Mouse (Mus musculus) embryo, embryonic 11 days (tissue): ENCODE data around the gene Lrrc4.

ENCODE experiments used
- DNase-seq: peaks from one replicate; pipeline ENCODE4 v3.0.0-alpha.2; 2015

Gene Lrrc4

DNA sequence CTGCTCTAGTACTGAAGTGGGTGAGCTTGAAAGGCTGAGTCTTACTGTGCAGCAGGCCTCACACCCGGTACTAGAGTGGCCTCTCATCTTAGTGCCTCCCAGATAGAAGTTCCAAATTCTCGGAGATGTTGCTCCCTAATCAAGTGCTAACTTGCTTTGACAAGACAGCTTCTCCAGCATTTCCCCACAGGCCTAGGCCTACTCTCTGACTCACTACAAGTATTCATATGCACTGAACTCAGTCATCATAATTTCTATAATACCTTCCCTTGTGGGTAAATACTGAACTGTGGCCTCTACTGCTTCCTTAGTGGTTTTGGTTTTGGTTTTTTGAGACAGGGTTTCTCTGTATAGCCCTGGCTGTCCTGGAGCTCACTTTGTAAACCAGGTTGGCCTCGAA, 8.2 kb downstream of the Lrrc4 start:
- no peak for DNase-seq

DNA sequence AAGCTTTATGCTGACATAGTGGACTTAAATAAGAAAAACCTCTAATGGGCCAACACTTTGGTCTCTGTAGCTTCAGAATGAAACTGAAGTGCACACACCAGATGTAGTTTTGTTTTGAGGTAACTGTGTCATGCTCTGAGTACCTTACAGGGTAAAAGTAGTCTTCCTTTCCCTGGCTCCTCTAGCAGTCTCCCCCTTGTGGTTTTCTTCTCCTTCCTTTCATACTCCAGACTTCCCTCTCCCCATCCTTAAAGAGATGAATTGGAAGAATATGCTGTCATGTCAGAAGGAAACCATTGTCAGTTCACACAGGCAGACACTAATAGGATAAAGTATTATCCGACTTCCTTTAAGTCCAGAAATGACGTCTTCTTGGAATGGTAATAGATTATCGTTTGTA, 9.3 kb downstream of the Lrrc4 start:
- DNase-seq: no peak

DNA sequence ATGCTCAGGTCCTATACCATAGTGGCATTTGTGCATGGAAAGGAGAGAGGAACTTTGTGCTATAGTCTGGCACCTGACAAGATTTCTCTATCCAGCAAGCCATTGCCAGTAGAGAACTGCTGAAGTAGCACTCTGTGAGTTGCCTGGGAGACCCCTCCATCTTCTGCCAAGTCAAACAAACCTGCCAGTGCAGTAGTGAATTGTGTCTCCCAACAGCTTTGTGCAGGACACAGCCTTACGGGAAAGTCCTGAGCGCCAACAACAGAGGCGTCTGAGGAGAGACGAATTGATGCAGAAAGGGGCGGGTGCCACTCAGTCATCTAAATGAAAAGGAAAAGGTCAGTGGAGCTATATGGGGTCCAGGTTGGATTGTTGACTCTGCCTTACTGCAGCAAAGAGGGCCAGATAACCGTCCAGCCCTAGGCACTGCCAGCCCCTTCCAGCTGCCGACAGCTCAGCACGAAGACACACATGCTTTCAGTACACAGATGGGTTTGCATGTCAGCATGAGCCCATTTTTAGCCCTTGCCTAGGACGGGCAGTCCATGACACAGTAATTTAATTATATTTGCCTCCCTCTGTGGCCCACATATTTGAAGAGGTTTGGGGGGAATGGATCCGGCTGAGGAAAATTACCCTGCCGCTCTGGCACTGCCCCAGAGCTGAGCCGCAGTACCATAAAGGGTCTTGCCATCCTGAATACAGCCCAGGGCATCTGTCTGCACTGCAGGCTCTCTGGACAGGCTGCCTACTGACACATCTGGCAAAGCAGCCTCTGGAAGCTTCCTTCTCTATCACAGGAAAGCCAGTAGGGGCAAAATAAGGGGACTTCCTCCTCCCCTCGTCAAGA, 11.8 kb downstream of the Lrrc4 start:
- no peak for DNase-seq

DNA sequence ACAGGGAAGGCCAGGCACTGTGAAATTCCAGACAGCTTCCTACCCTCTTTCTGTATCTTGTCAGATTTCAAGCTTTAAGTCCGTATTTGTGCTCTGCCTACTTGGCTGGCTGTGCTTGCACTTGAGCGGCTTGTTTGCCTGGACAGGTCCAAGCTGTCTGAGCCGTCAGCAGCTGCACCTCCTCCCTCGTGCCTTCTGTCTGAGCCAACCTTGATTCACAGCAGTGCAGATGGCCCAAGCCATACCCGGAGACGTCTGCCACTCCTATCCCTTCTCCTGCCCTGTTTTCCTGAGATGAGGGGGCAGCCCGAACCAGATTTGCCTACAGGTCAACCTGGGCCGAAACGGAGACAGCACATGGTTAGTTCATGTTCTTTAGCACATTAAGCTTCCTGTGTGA, 14.5 kb downstream of the Lrrc4 start:
- DNase-seq: no peak

DNA sequence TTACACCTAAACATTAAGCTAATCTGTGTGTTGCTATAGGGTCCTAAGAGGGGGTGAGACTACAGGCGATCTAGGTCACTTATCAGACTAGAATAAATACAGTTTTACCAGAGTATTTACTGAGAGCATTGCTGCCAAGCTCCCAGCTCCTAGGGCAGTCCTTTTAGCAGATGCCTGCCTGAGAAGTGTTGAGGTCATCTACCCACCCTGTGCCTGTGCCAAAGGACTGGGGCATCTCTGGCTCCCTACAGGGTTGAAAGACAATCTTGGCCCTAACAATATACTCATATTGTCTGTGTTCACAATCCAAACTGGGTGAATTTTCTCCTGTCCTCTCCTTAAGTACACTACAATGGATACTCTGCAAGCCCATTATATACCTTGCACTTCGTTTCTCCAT, 16.7 kb downstream of the Lrrc4 start:
- no peak for DNase-seq

DNA sequence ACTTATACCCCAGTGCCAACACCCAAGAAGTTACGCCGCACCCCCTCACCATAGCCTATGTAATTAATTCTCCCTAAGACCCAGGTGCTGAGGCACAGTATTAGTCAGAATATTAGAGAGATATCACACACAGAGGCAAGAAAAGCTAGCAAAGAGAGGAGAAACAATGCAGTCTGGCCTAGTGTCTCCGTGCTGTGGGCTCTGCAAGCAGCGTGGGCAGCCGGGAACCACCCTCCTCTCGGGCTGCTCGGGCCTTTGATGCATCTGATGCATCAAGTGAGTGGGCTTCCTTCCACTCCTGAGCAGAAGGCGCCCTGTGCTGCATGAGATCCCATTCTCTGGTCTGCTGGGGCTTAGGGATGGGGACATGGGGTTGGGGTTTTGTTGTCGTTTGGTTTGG, 18.5 kb downstream of the Lrrc4 start:
- no peak for DNase-seq

DNA sequence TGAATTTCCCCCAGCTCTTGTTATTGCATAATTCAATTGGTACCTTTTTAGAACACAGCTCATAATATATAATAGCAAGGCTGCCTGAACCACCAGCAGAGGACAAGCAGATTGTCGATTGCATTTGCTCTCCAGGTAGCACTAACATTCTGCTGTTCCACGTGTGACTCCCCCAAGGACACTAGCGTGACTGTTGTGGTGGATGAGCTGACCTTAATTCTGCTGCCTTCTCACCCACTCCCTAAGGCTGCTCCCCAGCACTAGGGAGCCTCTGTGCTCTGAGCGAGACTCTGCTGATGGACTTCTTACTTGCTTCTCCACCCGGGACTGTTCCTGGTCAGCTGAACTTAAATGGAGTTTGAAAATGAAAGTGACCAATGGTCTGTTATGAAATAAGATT, 26.8 kb downstream of the Lrrc4 start:
- DNase-seq: no peak

DNA sequence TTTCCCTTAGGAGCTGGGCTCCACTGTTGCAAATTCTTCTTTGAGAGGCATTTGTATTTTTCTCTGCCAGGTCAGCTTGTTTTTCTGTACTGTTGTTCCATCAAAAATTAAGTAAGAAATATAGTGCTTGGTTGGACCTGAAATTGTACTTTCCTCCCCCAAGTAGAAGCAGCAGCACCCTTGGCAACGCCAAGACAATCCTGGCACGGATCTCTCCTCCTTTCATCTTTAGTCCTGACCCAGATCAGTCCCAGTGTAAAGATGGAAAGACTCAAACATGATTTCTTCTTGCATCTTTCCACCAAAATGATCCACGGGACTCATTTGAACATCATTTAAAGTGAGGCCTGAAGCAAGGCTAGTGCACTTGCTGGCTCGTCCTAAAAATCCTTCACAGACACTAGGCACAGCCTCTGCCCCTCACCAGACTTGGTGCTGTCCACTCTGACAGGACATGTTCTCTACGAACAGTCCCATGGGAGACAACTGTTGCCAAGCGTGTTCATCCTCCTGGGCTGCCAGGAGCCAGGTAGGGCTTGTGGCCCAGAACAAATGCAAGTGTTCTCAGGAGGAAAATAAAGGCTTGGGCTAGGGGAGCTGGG, 27.8 kb downstream of the Lrrc4 start:
- no peak for DNase-seq

DNA sequence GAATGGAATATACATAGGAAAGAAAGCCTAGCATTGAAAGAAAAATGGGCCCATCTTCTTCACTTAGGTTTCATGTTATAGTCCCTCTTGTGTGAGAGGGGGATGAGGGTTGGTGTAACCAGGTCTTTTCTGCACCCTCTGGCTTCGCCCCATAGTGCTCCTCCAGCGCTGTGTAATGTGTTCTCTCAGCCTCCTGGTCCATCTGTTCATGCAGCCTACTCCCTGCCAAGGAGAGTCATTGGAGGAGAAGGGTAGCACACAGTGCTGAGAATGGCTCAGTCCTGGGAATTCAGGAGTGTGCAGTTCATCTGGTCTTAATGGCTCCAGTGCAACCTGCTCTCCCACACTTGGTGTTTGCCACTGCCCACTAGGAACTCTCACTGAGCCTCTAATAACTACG, 30.6 kb downstream of the Lrrc4 start:
- DNase-seq: no peak

DNA sequence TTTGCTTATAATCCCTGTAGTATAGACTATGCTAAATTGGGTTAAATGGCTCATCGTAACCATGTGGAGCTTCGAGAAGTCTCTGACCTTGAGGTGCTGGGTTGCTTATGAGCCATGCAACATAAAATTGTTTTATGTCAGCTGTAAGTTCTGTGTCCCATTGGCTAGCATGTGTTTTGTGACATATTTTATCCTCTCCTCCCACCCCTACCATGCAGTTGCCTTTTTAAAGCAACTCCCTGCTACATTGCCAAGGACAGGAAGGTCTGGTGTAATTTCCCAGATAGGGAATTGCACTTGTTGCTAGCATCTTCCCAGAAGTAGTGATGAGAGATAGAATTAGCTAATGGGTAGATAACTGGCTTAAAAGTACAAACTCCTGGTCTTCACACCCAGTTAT, 31.7 kb downstream of the Lrrc4 start:
- DNase-seq: no peak

DNA sequence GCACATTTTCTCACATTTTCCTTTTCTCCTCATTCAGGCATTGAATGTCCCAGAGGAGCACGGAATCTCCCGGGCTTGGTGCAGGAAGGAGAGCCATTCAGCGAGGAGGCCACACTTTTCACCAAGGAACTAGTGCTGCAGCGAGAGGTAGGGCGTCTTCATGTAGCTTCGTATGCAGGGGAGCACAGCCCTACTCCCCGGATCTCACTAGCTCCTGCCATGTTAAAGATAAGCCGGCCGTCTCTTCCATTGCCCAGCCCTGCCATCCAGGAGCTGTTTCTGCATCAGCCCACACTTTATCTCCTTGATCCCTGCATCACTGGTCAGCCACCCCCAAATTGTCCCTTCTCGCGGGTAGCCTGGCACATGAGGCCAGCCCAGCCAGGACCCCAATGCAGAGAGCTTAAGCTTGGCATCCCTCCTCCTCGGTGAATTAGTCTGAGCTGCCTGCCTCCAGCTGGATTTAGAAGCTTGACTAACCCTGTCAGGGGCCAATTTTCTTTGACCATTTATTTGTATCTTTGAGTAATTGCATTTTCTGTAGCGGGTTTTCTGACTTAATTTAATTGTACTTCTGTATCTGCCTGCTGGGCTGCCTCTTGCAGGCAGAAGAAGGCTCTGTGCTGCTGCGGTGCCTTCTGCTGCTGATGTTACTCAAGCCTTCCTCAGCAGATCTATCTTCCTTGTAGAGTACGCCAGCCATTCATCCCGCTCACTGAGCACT, 35.6 kb downstream of the Lrrc4 start:
- no peak for DNase-seq

DNA sequence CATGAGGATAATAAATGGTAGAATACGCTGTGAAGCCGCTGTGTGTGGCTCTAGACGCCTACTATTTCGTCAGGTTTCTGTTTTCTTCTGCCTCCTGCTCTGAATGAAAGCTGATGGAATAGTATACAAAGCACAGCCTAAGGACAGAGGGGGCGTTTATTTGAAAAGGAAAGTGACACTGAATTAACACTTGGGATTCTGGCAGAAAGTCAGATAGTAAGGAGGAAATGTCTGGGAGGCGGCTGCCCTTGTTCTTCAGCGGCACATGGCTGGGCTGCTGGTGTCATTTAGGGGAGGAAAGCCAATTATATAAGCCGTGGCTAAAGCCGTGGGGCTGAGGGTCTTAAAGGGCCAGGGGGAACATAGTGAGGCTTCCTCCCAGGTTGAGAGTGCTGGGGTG, 36.2 kb downstream of the Lrrc4 start:
- DNase-seq: peak; percentile 23

DNA sequence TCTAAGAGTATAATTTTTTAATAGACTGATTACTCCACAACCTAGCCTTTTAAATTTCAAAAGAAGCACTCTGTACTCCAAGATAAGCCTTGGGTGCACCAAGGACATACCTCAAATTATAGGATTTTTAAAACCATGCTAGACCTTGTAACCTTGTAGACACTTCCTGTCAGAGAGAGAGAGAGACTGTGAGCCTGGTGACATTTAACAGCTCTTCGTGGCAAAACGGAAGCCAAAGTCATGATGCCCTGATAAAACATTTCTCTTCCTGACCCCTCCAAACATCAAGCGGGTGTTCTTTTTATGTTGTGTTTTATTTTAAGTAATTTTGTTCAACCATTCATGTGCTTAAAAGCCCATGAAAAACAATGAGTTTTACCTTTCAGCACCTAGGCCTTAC, 39.7 kb downstream of the Lrrc4 start:
- DNase-seq: no peak

DNA sequence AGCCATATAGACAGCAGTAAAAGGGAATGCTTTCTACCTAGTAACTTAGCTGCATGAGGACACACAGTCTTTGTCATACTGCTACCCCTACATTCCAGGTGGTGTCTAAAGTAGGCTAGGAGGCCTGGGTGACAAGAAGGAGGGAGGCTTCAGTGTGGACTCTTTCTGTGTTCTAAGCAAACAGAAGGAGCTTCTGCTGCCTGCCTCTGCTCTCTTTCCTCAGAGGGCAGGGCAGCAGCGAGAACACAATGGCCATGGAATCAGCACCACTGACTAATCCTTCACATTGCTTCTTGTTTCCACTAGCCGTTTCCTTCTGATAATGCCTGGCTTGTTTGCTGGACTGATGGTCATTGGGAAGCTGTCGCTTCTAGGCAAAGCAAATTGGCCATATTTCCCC, 40.4 kb downstream of the Lrrc4 start:
- no peak for DNase-seq

DNA sequence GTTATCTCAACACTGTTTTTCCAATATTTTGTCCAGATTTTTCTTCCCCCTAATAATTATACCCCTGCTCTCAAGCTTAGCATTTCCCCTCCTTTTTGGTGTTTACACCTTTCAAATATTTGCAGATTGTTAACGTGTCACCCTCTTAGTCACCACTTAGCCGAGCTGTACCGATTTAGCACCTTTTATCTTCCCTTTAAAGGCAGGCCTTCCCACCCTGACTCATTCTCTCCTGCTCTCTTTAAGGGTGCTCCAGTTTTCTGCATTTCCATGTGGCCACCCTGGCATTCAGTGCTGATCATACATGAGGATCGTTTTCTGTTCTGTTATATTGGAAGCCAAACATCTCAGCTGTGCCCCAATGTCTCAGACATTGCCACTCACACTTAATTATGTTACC, 41.9 kb downstream of the Lrrc4 start:
- DNase-seq: no peak

DNA sequence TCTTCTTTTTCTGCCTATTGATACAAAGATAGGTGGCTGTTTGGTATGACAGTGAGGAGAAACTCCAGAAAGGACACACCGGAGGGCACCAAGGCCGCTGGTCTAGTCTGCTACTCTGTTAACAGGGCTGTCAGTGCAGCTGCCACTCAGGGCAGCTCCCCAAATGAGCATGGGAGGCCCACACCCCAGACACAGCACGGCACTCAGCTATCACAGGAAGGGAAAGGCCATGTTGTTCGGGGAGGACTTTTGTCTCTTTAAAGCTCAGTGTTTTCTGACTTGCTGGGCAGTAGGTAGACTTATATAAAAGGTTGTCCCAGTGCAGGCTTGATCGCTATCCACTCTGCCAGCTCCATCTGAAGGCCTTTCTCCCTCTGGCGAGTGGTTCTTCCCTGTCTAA, 44.4 kb downstream of the Lrrc4 start:
- no peak for DNase-seq

DNA sequence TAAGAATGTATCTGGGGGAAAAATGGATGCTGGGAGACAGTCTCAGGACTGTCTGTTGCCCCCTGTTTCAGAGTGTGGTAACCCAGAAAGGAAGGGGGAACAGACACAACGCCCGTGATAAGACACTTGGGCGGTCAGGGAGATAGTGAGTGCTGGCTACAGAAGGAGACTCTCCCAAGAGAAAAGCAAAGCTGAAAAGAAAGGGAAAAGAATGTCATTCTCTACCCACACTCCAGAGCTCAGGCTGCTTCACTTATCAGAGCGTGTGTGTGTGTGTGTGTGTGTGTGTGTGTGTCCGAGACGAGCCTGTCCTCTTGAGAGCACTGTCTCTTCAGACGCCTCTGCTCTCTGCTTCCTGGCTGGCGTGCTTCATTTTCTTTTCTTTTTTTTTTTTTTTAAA, 45.8 kb downstream of the Lrrc4 start:
- DNase-seq: no peak

DNA sequence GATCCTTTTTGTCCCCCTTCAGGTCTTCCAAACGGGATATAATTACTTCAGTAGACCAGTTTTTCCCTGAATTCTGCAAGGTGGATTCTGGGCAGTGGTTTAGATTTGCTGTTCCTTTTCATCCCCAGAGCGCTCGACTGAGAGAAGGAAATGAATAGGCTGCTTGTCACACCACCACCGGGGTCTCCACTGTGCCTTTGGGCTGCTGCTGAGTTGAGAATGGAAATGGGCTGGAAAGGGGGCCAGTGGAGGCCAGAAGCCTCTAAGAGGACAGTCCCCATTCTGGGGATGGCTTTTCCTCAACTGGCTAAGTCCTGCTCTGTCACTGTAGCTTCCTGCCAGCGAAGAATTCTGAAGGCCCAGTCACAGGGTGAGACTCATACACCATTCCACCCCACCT, 47.6 kb downstream of the Lrrc4 start:
- DNase-seq: no peak

DNA sequence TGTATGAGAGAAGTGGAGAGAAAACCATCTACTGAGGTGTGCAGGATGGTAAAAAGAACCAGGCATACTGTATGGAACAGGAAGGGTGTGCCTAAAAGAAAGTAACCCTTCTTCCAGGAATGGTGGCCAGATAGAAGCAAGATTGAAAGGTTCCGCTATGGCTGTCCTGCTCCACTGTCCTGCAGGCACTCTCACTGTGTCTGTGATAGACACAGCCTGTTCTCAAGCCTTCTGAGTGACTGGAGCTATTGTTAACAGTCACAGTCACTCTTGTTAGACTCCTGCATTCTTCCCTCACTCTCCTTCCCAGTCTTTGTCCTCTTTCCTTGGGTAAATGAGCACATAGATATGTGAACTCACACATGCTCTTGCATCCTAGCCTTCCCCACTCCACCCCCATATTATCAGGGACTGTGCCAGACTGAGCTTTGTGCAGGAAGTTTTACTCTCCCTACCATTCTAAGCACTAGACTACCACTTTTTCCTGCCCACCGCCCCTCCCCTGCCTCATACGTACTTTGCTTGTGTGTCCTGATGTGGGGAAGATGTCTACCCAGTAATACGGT, 48.4 kb downstream of the Lrrc4 start:
- DNase-seq: peak; percentile 14

DNA sequence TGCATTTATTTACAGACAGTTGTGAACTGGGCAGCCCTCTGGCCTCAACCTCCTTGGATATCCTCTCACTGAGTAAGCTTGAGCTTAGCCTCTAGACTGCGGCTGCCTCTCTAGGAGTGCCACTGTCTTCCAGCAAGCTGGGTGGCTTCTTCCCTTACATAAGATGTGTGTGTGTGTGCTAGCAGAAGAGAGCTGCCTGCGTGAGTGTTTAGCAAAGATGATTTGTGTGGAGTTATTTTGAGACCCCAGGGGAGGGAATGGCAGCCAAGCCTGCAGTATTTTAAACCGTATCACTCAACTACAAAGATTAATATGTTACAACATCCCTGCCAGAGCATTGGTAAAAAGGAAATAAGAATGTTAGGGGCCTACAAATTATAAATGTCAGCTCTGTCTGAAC, 49.9 kb downstream of the Lrrc4 start:
- DNase-seq: no peak

DNA sequence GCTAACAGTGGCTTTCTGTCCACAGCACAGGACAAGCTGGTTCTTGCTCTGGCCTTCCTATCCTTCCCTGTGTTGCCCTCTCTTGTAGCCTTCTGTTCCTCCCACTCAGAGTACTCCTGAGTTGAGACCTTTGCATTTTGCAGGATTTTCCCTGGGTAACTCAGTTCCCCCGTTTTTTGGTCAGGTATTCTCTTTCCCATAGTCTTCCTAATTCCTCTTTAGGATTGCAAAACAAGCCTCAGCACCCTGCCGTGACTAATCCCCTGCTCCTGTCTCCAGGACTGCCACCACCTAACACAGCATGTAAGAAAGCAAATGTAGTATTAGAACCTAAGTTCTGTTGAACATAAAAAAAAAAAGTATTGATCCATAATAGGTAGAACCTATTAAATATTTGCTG, 60.2 kb downstream of the Lrrc4 start:
- DNase-seq: no peak

DNA sequence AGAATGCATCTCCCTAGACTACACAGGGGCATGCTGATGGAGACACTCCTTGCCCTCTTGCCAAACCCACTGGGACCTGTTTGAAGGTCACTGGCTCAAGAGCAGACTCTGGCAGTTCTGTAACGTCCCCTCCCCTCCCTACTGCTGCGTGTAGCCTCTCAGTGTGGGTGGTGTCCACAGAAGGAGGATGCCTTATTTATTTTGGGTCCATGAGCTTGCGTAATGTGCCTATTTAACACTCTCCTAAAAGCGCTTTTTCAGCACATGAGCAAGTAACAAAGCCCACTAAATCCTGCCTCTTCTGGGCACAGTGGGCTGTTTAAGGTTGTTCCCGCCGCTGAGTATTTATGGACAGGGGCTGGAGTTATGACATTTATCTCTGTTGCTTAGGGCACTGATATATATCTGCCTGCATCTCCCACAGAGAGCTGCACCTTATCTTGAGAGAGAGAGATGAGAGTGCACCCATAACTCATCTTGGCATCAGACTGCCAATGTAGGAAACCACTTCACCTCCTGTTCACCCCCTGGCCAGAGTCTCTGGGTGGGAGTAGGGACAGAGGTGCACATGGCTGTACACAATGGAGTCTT, 63.6 kb downstream of the Lrrc4 start:
- no peak for DNase-seq

DNA sequence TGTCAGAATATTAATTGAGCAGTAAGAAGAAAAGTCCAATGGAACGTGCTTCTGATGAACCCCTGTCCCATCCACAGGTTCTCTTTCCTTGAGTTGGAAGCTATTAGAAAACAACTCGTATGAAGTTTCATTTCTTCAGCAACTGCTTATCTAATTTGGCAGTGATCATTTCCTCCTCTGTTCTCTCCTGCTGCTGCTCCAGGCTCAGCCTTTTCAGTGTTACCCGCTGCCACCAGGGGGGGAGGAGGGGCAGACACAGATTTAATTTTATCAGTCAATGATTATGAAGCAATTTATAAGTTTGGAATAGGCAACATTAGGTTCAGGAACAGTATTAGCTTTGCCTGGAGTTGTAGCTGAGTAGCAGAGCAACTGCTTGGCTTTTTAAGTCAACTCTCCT, 64.9 kb downstream of the Lrrc4 start:
- no peak for DNase-seq
